Mouse (Mus musculus) right cerebral cortex, postnatal 4 days (tissue): ENCODE data around the gene Nans.
A peak's percentile ranks its signal among the peaks of the same experiment; 100 is the strongest.

Experiments used
- DNase-seq: peaks from one replicate; pipeline ENCODE4 v3.0.0-alpha.2; 2022

Nans gene

DNA sequence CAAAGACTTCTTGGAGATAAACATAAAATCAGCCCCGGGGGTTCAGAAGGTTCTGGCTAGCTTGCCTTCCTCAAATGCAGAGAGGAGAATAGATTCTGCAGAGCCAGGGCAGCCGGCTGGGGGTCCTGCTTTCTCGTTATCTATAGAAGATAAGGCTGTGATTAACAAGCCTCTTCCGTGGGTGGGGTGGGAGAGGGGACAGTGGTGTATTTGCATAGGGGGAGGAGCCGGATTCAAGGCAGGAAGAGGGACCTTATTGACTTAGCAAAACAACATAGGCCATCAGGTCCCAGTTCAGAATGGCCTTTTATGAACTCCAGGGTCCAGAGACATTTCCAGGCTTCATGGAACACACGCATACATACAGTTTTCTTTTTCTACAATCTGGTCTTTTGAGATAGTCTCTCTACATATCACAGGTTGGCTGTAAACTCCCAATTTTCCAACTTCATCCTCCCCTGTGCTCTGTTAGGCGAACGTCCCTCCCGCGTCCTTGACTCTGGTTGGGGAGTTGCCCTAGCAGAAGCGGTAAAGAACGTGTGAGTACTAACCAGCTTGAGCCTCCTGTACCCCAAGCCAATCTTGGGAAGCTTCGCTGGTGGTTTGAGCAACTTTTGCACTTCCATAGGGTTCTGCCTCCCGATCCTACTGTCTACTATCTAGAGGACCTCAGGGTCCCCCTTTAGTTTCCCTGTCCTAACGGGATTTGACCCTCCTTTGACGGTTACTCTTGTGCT lies 46.2 kb downstream of the Nans start:
- DNase-seq, result no peak

DNA sequence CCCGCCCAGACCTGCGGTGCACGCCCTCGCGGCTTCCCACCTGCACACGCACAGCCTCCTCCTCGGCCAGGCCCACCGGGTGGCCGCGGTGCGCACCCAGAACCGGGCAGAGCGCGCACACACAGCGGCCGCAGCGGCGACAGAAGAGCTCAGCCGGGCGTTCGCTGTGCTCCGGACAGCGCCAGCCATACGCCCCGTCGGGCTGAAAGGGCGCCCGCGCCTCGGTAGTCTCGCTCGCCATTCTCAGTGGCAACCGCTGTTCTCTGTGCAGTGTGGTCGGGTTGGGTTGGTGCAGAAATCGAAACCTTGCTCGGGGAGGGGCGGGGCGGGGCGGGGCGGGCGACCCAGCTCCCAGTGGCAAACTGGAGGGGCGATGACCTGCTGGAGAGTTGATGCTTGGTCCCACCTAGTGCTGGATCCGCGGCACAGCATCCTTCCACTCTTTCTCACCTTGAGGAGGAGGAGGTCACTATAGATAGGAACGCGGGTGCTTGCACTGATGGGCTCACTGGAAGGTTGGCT lies 46.9 kb downstream of the Nans start, which contains the start of gene Trim14:
TSS of gene Trim14 (minus strand) at position 302 of the 522 bp plus-strand sequence.
- no peak for DNase-seq

DNA sequence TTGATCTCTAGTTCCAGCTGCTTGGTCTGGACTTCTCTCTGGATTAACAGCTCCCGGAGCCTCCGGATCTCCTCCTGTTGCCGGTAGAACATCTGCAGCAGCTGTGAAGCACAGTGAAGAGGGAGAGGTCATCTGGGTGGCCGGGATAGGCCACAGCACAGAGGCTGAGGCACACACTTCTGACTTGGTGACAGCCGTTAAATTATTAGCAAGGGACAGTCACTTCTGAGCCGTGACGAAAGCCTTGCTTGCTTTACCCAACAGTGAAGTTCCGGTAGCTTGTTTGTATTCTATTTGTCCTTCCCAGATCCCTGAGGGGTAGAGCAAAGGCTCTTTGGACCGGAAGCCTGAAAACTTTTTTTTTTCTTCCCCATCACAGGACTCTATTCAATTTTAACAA lies 50.1 kb downstream of the Nans start:
- no peak for DNase-seq

DNA sequence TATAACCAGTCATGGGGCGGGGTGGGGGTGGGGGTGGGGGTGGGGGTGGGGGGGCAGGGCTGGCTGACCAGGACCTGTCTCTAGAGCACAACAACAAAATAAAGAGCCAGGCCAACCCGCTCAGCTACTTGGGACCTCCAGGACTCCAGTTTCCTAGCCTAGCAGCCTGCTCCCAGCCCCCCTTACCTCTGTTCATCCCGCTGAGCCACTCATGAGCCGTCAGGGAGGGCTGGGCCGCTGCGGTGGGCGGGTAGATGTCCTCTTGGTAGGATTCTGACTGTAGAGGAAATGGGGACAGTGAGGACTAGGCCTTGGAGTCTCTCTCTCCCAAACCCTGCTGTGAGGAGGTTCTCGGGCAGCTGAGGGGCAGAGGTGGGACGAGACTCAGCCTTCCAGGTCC lies 52.7 kb downstream of the Nans start:
- DNase-seq, result no peak

DNA sequence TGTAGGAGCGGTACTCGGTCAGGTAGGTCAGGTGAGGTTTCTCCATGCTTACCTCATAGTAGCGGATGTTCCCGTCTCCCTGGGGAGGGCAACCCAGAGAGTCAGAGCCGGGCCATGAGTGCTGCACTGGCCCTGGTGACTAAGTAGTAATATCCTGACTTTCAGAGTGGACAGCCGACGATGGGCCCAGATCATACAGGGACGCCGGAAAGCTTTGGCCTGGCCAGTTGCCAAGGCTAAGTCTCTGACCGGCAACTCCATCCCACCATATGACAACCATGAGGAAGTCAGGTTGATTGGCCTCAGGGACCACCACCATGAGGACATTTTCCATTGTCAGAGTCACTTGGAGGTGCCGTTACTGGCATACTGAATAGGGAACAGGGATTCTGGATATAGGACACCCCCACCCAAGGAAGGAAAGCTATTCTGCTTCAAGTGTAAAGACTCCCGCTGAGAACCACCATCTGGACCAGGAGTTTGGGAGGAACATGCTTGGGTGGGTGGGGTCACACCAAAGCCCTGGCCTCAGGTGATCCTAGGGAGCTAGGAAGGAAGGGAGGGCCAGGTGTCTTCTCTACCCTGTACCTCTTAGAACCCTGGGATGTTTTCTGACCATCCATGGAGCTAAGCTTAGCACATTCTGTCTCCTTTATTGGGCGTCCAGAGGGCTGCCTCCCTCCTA lies 54.5 kb downstream of the Nans start:
- DNase-seq, result no peak

DNA sequence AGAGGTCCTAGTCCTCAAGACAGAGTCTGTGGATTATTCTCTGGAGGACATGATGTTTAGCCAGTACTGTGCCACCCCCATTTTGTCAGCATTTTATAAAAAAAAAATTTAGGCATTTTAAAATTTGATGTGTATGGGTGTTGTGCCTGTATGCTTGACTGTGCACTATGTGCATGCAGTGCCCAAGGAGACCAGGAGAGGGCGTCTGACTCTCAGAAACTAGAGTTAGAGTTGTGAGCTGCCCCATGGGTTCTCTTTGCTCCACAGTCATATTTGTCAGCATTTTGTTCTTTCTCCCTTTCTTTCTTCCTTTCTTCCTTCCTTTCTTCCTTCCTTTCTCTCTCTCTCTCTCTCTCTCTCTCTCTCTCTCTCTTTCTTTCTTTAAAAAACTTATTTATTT lies 55.3 kb downstream of the Nans start:
- peak; percentile 53 for DNase-seq

DNA sequence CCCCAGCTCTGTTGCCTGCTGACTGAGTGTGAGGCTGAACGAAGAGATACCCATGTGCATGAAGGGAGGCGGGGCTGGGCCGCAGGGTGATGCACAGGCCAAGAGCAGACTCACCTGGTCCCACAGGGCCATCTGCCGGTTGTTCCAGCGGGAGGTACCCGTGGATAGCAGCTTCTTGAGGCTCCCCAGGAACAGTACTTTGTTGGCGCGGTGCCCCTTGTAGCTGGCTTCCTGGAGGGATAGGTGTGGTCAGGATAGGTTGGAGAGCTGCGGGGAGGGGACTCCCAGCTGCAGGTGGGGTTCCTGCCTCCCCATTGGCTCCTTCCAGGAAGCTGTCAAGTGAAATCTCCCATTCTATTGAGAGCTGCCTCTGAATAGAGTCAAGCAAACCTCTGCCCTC lies 56.5 kb downstream of the Nans start:
- no peak for DNase-seq

DNA sequence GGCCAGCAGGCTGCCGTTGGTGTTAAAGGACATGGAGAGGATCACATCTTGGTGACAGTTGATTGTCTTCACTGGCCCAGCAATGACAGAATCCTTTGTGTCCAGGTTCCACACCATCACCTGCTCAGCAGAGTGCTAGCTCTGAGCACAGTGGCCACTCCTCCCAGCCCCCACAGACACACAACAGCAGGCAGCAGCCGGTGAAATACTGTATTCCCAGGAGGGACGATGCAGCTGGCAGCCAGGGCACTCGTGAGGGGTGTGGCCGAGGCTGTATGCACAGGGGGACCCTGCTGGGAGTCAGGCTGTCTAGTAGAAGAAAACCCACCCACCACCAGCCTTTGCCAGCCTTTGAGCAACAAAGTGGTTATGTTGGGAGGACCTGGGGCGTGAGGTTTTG lies 57.7 kb downstream of the Nans start:
- DNase-seq, result no peak

DNA sequence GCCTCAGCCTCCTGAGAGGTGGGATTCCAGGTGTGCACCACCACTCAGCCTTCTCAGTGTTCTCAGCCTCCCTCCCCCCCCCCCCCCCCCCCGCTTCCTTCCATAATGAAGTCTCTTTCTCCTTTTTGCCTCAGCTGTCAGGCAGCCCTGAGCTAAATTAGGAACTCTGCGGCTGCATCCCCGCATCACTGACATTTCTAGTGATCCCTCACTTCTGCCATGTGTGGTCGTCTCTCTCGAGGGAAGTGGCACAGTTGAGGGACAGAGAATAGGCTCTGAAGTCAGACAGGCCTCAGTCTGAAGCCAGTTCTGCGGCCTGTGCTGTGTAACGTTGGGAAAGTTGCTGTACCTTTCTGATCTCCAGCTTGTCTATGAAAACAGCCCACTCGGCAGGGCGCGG lies 60.9 kb downstream of the Nans start:
- no peak for DNase-seq

DNA sequence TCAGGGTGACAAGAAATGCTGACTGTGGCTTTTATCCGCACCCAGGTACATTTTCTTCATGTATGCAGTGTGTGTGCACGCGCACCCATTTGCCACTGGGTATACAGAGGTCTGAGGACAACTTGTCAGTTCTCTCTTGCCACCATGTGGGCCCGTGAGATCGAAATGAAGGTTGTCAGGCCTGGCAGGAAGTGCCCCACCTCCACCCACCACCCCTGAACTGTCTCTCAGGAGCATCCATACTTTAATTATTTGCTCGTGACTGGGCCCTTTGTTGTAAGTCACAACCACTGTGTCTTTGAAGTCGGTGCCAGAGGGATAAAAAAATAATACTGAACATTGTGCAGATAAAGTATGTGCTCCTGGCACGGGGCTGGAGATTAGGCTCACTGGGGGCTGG lies 61.4 kb downstream of the Nans start:
- no peak for DNase-seq
